Mouse (Mus musculus) cerebellum, postnatal 4 days (tissue): ENCODE measurements around the gene Tulp3.
"Not testable (repeated sequence)": the region's sequence is repeated elsewhere in the genome, so short reads cannot be mapped to it uniquely, and the experiment has no call there.

Source experiments
- DNase-seq, 2 experiments: peaks; one replicate each; pipeline ENCODE4 v3.0.0; 2022; ENCODE audit warnings: low spot score in 2 of 2, mixed read lengths in 1 of 2

Gene Tulp3

GRCm38 (mm10) chr6:128355726-128356416 is at the start of gene Tulp3:
Gene Tulp3 (minus strand): TSS chr6:128355851.
- peak; percentile 96 to 97 for DNase-seq

- DNase-seq, result no peak
These were observed 49.1 kb upstream of the Tulp3 start for GRCm38 (mm10) chr6:128404708-128405107.

GRCm38 (mm10) chr6:128399421-128400185 is 44.0 kb upstream of the Tulp3 start:
- DNase-seq, result peak in 1 of 2 experiments; percentile 38

GRCm38 (mm10) chr6:128398996-128399395 is 43.3 kb upstream of the Tulp3 start, which contains the start of gene Nrip2:
Gene Nrip2 (plus strand): TSS chr6:128399296.
- DNase-seq, result no peak

GRCm38 (mm10) chr6:128397574-128398261 is 42.1 kb upstream of the Tulp3 start:
- no peak for DNase-seq

GRCm38 (mm10) chr6:128390683-128391082 is 35.0 kb upstream of the Tulp3 start:
- no peak for DNase-seq

GRCm38 (mm10) chr6:128389185-128389584 is 33.5 kb upstream of the Tulp3 start:
- no peak for DNase-seq

- no peak for DNase-seq
These were observed 29.4 kb upstream of the Tulp3 start for GRCm38 (mm10) chr6:128385026-128385425.

GRCm38 (mm10) chr6:128383752-128384151 is 28.1 kb upstream of the Tulp3 start:
- DNase-seq, result no peak

GRCm38 (mm10) chr6:128381254-128381653 is 25.6 kb upstream of the Tulp3 start:
- no peak for DNase-seq

- DNase-seq, result not testable (repeated sequence)
These were observed 25.0 kb upstream of the Tulp3 start for GRCm38 (mm10) chr6:128380594-128381167.

GRCm38 (mm10) chr6:128379636-128380035 is 24.0 kb upstream of the Tulp3 start:
- DNase-seq, result no peak

GRCm38 (mm10) chr6:128376371-128377085 is 20.9 kb upstream of the Tulp3 start:
- no peak for DNase-seq

GRCm38 (mm10) chr6:128375192-128375591 is 19.5 kb upstream of the Tulp3 start, which contains the start of the genes Tex52 and Gm44596:
Gene Tex52 (plus strand): TSS chr6:128375456.
Gene Gm44596 (plus strand): TSS chr6:128375503.
- no peak for DNase-seq

- no peak for DNase-seq
These were observed 14.4 kb upstream of the Tulp3 start for GRCm38 (mm10) chr6:128370040-128370439.

- DNase-seq, result no peak
These were observed 10.8 kb upstream of the Tulp3 start for GRCm38 (mm10) chr6:128366466-128366865.

GRCm38 (mm10) chr6:128364721-128365120 is 9.1 kb upstream of the Tulp3 start:
- DNase-seq, result no peak

GRCm38 (mm10) chr6:128363007-128363825 is 7.6 kb upstream of the Tulp3 start:
- no peak for DNase-seq

- DNase-seq, result peak; percentile 55 to 86
These were observed 6.8 kb upstream of the Tulp3 start, which contains the start of the genes Rhno1 and Foxm1 for GRCm38 (mm10) chr6:128362381-128363006. Gene Rhno1 (minus strand): TSS chr6:128362911. Gene Foxm1 (plus strand): TSS chr6:128362967.

- no peak for DNase-seq
These were observed 6.2 kb upstream of the Tulp3 start for GRCm38 (mm10) chr6:128361901-128362300.
